Mouse (Mus musculus) hindbrain, embryonic 12.5 days (tissue): Measurements from ENCODE around the gene Rgs10. TPM values are rescaled to one million over a fixed set of nuclear protein-coding genes. Genes with fewer than 3 reads are reported as not detected.

Experiments
- ATAC-seq: fragments of 200-750 bp; cut with Nextera tagmentation; 2 replicates; pipeline ENCODE4 v1.8.0; 2017; ENCODE audit warnings: moderate TSS enrichment; ENCODE audit not compliant: low FRiP score
- H3K27ac ChIP-seq: fragments of 300-500 bp; sonication (generic); 2 replicates; pipeline ENCODE4 v1.5.1; 2016; ENCODE audit warnings: mild to moderate bottlenecking
- H3K27me3 ChIP-seq: fragments of 300-500 bp; sonication (generic); 2 replicates; pipeline ENCODE4 v1.6.1; 2016; ENCODE audit warnings: mild to moderate bottlenecking
- H3K36me3 ChIP-seq: fragments of 300-500 bp; sonication (generic); 2 replicates; pipeline ENCODE4 v1.6.1; 2016; ENCODE audit warnings: mild to moderate bottlenecking
- H3K4me1 ChIP-seq: fragments of 300-500 bp; sonication (generic); 2 replicates; pipeline ENCODE4 v1.6.1; 2016
- H3K4me2 ChIP-seq: fragments of 300-500 bp; sonication (generic); replicated peaks from 2 replicates; pipeline ENCODE4 v1.6.1; 2016; ENCODE audit warnings: mild to moderate bottlenecking
- H3K4me3 ChIP-seq: fragments of 300-500 bp; sonication (generic); 2 replicates; pipeline ENCODE4 v1.5.1; 2016; ENCODE audit warnings: mild to moderate bottlenecking
- H3K9ac ChIP-seq: fragments of 300-500 bp; sonication (generic); 2 replicates; pipeline ENCODE4 v1.6.1; 2016; ENCODE audit warnings: mild to moderate bottlenecking, moderate library complexity
- H3K9me3 ChIP-seq: fragments of 300-500 bp; sonication (generic); replicated peaks from 2 replicates; pipeline ENCODE4 v1.6.1; 2016; ENCODE audit warnings: mild to moderate bottlenecking
- WGBS: fragments of 180-500 bp; shearing (Covaris S2); methylation state at CpG from one replicate; pipeline ENCODE4 v1.1.7; 2016; 5-methylcytosine and 5-hydroxymethylcytosine counted together
- polyA plus RNA-seq: library from polyadenylated mRNA; unstranded; fragments of >200 nt; fragmentation: Nextera tagmentation; extraction: Ambion mirVana; gene quantifications from 2 replicates; pipeline ENCODE4 v1.2.1, GENCODE M21; 2016

The Rgs10 gene
- polyA plus RNA-seq, result 13.5 and 16.7 TPM in 2 replicates

DNA sequence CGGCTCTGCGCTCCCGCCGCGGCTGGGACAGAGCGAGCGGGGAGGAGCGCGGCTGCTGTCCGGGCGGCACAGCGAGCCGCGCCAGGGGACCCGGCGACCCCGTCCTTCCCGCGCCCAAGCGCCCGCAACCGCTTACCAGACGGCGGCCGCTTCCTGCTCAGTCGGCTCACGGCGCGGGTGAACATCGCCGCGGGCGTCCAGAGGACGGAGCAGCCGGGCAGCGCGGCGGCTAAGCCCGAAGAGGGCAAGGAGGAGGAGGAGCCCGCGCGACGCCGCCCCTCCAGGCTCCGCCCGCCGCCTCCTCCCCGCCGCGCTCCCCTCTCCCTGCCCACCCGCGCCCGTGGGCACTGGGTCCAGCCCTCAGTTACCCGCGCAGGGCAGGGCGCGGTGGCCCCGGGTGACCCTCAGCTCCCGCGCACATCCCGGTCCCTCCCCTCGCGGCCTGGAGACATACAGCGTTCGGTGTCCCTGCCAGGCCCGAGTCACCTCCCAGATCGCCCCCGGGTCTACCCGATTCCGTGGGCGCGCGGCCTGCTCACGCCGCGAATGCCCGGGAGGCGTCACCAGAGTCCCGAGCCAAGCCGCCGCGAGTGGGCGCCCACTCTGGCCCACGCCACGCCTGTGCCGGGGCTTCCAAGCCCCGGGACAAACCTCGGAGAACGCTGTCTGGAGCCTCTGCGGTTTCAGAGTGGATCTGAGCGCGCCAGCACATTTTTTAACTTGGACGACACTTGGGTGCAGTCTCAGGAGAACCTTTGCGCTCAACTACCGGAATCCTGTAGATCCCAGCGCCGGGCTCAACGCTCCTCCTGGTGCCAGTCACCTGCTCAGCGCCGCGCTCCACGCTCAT lies at the start of gene Rgs10:
Rgs10 (minus strand) TSS at position 829 of the 850 bp plus-strand sequence.
- peak within 1 kb of the TSS; percentile 72 for H3K4me3 ChIP-seq
- peak; percentile 83 for ATAC-seq
- peaks cover 77% of the 10 kb centered on the region for H3K27me3 ChIP-seq
- under 1% methylated on average over 74 of the region's 102 CpGs for WGBS
- H3K4me2 ChIP-seq, result peak within 1 kb of the TSS; percentile 92
- H3K9ac ChIP-seq, result peak within 1 kb of the TSS; percentile 76
- H3K4me1 ChIP-seq, result peaks cover 22% of the 10 kb centered on the region
- no peaks in the 10 kb centered on the region for H3K9me3 ChIP-seq
- H3K27ac ChIP-seq, result no peak within 1 kb of the TSS
- H3K36me3 ChIP-seq, result no peaks in the 10 kb centered on the region

- Histone ChIP-seq H3K27ac (no peak overlapping the region), H3K9ac (peak overlapping the region; percentile 93)
- no peak for ATAC-seq
Observed at GRCm38 (mm10) chr7:128462406-128462805, 43.8 kb upstream of the Rgs10 start.

DNA sequence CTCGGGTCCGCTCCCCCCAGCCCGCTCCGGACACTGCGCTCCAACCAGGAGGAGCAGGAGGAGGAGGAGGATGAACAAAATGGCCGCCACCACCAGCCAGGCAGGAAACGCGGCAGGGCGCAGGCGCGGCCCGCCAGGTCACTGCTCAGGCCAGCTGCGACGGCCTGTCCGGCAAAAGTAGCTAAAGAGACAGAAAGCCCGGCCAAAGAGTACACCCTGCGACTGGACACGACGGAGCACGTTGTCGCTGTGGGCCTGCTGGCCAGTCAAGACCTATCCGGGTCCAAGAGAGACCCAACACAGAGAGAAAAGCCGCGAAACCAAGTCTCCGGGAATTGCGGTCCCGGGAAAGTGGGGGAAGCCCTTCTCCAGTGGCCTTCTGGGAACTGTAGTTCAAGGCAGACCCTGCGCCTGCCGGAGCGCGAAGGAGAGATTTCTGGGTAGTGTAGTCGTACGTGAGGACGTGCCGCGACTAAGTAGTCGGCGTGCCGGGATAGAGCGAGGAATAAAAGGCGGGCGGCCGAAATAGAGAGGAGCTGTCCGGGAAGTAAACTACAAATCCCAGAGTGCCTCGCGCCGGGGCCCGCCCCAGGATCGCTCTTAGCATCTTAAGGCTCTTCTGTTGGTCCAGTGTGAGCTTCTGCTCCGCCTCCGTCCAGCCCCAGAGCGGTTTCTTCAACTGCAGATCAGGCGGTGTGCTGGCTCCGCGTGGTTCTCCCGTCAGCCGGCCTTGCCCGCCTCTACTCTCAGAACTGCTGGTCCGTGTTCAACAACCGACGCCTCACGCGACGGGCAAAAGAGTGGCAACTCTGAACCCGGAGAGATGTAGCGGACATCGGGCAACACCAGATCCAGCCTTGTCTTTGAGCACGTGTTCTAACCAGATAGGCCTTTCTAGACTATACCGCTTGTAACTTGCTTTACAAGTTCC lies 43.0 kb upstream of the Rgs10 start, which contains the start of gene Tial1:
Tial1 (minus strand) TSS at position 433 of the 931 bp plus-strand sequence.
- H3K9me3 ChIP-seq, result no peaks in the 10 kb centered on the region
- H3K4me1 ChIP-seq, result peaks cover 18% of the 10 kb centered on the region
- no peaks in the 10 kb centered on the region for H3K27me3 ChIP-seq
- WGBS, result under 1% methylated on average over 69 of the region's 69 CpGs
- peak within 1 kb of the TSS; percentile 95 for H3K27ac ChIP-seq
- peak within 1 kb of the TSS; percentile 84 for H3K4me2 ChIP-seq
- ATAC-seq, result peak; percentile 99
- peak within 1 kb of the TSS; percentile 93 for H3K9ac ChIP-seq
- peak within 1 kb of the TSS; percentile 91 for H3K4me3 ChIP-seq
- H3K36me3 ChIP-seq, result no peaks in the 10 kb centered on the region

More at GRCm38 (mm10) chr7:128462406-128462805, 43.8 kb upstream of the Rgs10 start:
- H3K36me3 ChIP-seq, result no peaks in the 10 kb centered on the region
- H3K4me2 ChIP-seq, result peak overlapping the region; percentile 72
- 76% methylated on average over 5 of the region's 5 CpGs for WGBS
- no peaks in the 10 kb centered on the region for H3K9me3 ChIP-seq
- H3K27me3 ChIP-seq, result no peaks in the 10 kb centered on the region
- H3K4me1 ChIP-seq, result peaks cover 18% of the 10 kb centered on the region
- peak overlapping the region; percentile 91 for H3K4me3 ChIP-seq

GRCm38 (mm10) chr7:128460865-128461228 lies 42.3 kb upstream of the Rgs10 start:
- Histone ChIP-seq H3K4me3 (peak overlapping the region; percentile 91), H3K9me3 (no peaks in the 10 kb centered on the region), H3K27me3 (no peaks in the 10 kb centered on the region), H3K4me2 (peak overlapping the region; percentile 84), H3K27ac (peak overlapping the region; percentile 95), H3K9ac (peak overlapping the region; percentile 93), H3K4me1 (peaks cover 18% of the 10 kb centered on the region), H3K36me3 (no peaks in the 10 kb centered on the region)
- ATAC-seq, result peak; percentile 57
- under 1% methylated on average over 20 of the region's 23 CpGs for WGBS

DNA sequence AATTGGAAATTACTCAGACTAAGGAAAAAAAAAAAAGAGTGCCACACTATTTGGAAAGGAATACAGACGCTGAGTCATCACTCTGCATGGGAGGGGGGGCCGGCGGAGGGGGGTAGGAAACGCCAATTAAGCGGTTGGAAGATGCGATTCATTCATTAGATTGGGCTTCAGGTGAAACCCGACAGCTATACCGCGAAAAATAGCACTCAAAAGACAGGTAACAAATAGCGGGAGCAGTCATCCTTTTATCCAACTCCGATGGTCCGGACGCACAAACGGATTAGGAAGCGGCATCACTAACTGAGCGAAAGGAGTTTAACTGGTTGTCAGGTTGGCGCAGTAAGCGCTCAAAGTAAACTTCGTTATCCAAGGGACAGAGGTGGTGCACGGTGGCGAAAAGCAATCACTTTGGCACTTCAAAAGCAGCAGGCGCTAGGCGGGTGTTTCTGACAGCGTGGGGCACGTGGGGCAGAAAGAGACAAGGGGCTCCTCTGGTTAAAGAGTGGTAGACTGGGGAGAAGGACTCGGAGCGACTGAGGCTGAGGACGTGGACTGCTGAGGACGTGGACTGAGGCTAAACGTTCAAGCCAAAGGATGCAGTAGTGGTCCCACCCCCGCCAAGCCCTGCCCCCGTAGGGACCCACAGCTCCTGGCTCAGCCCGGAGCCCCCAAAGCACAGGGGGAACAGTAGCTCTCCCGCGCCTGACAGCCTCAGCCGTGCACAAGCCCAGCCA lies 41.7 kb upstream of the Rgs10 start:
- no peaks in the 10 kb centered on the region for H3K36me3 ChIP-seq
- no peaks in the 10 kb centered on the region for H3K27me3 ChIP-seq
- peak overlapping the region; percentile 84 for H3K4me2 ChIP-seq
- H3K9ac ChIP-seq, result peak overlapping the region; percentile 93
- under 1% methylated on average over 36 of the region's 36 CpGs for WGBS
- H3K4me1 ChIP-seq, result peaks cover 18% of the 10 kb centered on the region
- no peaks in the 10 kb centered on the region for H3K9me3 ChIP-seq
- H3K27ac ChIP-seq, result peak overlapping the region; percentile 95
- no peak for ATAC-seq
- H3K4me3 ChIP-seq, result peak overlapping the region; percentile 91

GRCm38 (mm10) chr7:128459791-128460130 lies 41.2 kb upstream of the Rgs10 start:
- peak overlapping the region; percentile 84 for H3K4me2 ChIP-seq
- ATAC-seq, result no peak
- H3K27me3 ChIP-seq, result no peaks in the 10 kb centered on the region
- H3K36me3 ChIP-seq, result peaks cover under 1% of the 10 kb centered on the region; the same call in 1 of the 2 replicates
- H3K9me3 ChIP-seq, result no peaks in the 10 kb centered on the region
- peak overlapping the region; percentile 91 for H3K4me3 ChIP-seq
- peaks cover 18% of the 10 kb centered on the region for H3K4me1 ChIP-seq
- 16% methylated on average over 4 of the region's 4 CpGs for WGBS
- no peak overlapping the region for H3K27ac ChIP-seq
- H3K9ac ChIP-seq, result peak overlapping the region; percentile 93

GRCm38 (mm10) chr7:128458011-128458410 lies 39.5 kb upstream of the Rgs10 start:
- ATAC-seq, result no peak
- Histone ChIP-seq H3K36me3 (peaks cover 16% of the 10 kb centered on the region), H3K4me3 (no peak overlapping the region), H3K27ac (no peak overlapping the region), H3K4me2 (no peak overlapping the region), H3K4me1 (peaks cover 18% of the 10 kb centered on the region), H3K9me3 (no peaks in the 10 kb centered on the region), H3K9ac (no peak overlapping the region), H3K27me3 (no peaks in the 10 kb centered on the region)

- no peak for ATAC-seq
- Histone ChIP-seq H3K27me3 (no peaks in the 10 kb centered on the region), H3K9ac (no peak overlapping the region), H3K4me2 (no peak overlapping the region), H3K27ac (no peak overlapping the region), H3K4me1 (0 out of 2 replicates have a peak, but pooled peaks cover 2% of the 10 kb centered on the region), H3K36me3 (peaks cover 38% of the 10 kb centered on the region), H3K4me3 (no peak overlapping the region), H3K9me3 (no peaks in the 10 kb centered on the region)
- WGBS, result 89% methylated on average over 1 of the region's 1 CpGs
Observed at GRCm38 (mm10) chr7:128452731-128453130, 34.2 kb upstream of the Rgs10 start.

DNA sequence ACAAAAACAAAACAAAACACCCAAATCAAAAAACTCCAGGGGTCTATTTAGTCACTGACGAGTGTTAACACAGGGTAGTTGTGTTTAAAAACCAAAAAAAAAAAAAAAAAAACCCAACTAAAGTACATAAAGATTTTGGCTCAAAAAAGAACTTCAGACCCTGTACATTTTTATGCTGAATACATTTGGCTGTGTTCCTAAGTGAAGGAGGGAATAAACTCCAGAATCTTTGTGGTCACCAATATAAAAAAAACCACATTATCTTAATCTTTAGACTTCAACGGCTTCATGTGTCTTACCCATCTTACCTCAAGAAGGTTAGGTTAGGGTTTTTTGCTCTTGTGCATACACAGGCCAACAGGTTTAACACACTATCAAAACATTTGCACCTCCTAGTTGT lies 22.0 kb upstream of the Rgs10 start:
- no peaks in the 10 kb centered on the region for H3K9me3 ChIP-seq
- peaks cover 41% of the 10 kb centered on the region for H3K36me3 ChIP-seq
- WGBS, result 97% methylated on average over 2 of the region's 2 CpGs
- H3K9ac ChIP-seq, result no peak overlapping the region
- no peaks in the 10 kb centered on the region for H3K4me1 ChIP-seq
- H3K27ac ChIP-seq, result no peak overlapping the region
- H3K4me3 ChIP-seq, result no peak overlapping the region
- H3K27me3 ChIP-seq, result no peaks in the 10 kb centered on the region
- ATAC-seq, result no peak
- H3K4me2 ChIP-seq, result no peak overlapping the region

DNA sequence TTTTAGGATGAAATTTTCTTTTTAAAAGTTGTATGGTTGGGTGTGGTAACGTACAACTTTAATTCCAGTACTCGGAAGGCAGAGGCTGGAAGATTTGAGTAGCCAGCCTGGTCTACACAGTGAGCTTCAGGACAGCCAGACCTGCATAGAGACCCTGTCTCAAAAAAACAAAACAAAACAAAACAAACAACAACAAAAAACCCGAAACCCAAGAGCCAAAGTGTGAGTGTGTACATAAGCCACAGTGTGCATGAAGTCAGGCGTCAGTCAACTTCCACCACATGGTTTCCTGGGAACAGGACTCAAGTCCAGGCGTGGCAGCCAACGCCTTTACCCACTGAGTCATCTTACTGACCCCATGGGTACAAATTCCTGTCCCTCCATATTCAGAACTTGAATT lies 20.7 kb upstream of the Rgs10 start:
- WGBS, result 93% methylated on average over 6 of the region's 6 CpGs
- ATAC-seq, result no peak
- Histone ChIP-seq H3K9ac (no peak overlapping the region), H3K9me3 (no peaks in the 10 kb centered on the region), H3K4me3 (no peak overlapping the region), H3K4me1 (no peaks in the 10 kb centered on the region), H3K27me3 (no peaks in the 10 kb centered on the region), H3K36me3 (peaks cover 32% of the 10 kb centered on the region), H3K27ac (no peak overlapping the region), H3K4me2 (no peak overlapping the region)

- H3K4me3 ChIP-seq, result no peak overlapping the region
- ATAC-seq, result no peak
- H3K27me3 ChIP-seq, result no peaks in the 10 kb centered on the region
- H3K9me3 ChIP-seq, result no peaks in the 10 kb centered on the region
- H3K9ac ChIP-seq, result no peak overlapping the region
- H3K36me3 ChIP-seq, result peaks cover 24% of the 10 kb centered on the region
- H3K27ac ChIP-seq, result no peak overlapping the region
- H3K4me1 ChIP-seq, result no peaks in the 10 kb centered on the region
- H3K4me2 ChIP-seq, result no peak overlapping the region
Observed at GRCm38 (mm10) chr7:128438131-128438530, 19.6 kb upstream of the Rgs10 start.

GRCm38 (mm10) chr7:128433213-128433612 lies 14.7 kb upstream of the Rgs10 start:
- no peak overlapping the region for H3K27ac ChIP-seq
- no peak overlapping the region for H3K4me3 ChIP-seq
- WGBS, result 50% methylated on average over 1 of the region's 1 CpGs
- ATAC-seq, result no peak
- H3K4me1 ChIP-seq, result no peaks in the 10 kb centered on the region
- no peaks in the 10 kb centered on the region for H3K9me3 ChIP-seq
- no peak overlapping the region for H3K9ac ChIP-seq
- no peak overlapping the region for H3K4me2 ChIP-seq
- H3K36me3 ChIP-seq, result no peaks in the 10 kb centered on the region
- H3K27me3 ChIP-seq, result no peaks in the 10 kb centered on the region
